Mouse (Mus musculus): ENCODE data around the gene Mfsd1.

Mfsd1 gene

GRCm38 (mm10) chr3:67618222-67618621, 35.7 kb downstream of the Mfsd1 start:
- no peak for DNase-seq (ENCODE audit: low read depth, low spot score)

GRCm38 (mm10) chr3:67624629-67625028, 42.1 kb downstream of the Mfsd1 start:
- no peak for DNase-seq (ENCODE audit: low read depth, low spot score)

GRCm38 (mm10) chr3:67643135-67643534, 60.6 kb downstream of the Mfsd1 start:
- no peak for DNase-seq (ENCODE audit: low read depth, low spot score)

GRCm38 (mm10) chr3:67645640-67646466, 63.3 kb downstream of the Mfsd1 start:
- DNase-seq (ENCODE audit: low read depth, low spot score): no peak

All from retina, postnatal 7 days (tissue).